Mouse (Mus musculus) myocyte (in vitro differentiated cells): ENCODE data around the gene Mocs1.

ENCODE experiments used
- E2F4 ChIP-seq: IDR thresholded peaks from one replicate; pipeline ENCODE4 v1.6.1; 2011; ENCODE audit warnings: mild to moderate bottlenecking, control low read depth, moderate library complexity; ENCODE audit not compliant: insufficient read depth
- POLR2A ChIP-seq: IDR thresholded peaks from one replicate; pipeline ENCODE4 v1.6.1; 2011; ENCODE audit warnings: low read depth, mild to moderate bottlenecking, control low read depth, moderate library complexity; ENCODE audit not compliant: insufficient read length
- POLR2AphosphoS2 ChIP-seq: IDR thresholded peaks from one replicate; pipeline ENCODE4 v1.6.1; 2011; ENCODE audit warnings: low read depth, control low read depth; ENCODE audit not compliant: insufficient read length
- SRF ChIP-seq: IDR thresholded peaks from one replicate; pipeline ENCODE4 v1.6.1; 2011; ENCODE audit warnings: low read depth; ENCODE audit not compliant: control insufficient read depth, insufficient read length
- TCF12 ChIP-seq: IDR thresholded peaks from one replicate; pipeline ENCODE4 v1.6.1; 2011; ENCODE audit warnings: mild to moderate bottlenecking, control low read depth; ENCODE audit not compliant: poor library complexity, insufficient read depth, severe bottlenecking

- TF ChIP-seq POLR2A (no peak), SRF (no peak), POLR2AphosphoS2 (no peak), E2F4 (no peak), TCF12 (no peak)
Measured at GRCm38 (mm10) chr17:49436631-49437030, 8.5 kb downstream of the Mocs1 start.
